Comparison of ENCODE assay signal across 7 mouse cellular contexts in the genomic region with DNA sequence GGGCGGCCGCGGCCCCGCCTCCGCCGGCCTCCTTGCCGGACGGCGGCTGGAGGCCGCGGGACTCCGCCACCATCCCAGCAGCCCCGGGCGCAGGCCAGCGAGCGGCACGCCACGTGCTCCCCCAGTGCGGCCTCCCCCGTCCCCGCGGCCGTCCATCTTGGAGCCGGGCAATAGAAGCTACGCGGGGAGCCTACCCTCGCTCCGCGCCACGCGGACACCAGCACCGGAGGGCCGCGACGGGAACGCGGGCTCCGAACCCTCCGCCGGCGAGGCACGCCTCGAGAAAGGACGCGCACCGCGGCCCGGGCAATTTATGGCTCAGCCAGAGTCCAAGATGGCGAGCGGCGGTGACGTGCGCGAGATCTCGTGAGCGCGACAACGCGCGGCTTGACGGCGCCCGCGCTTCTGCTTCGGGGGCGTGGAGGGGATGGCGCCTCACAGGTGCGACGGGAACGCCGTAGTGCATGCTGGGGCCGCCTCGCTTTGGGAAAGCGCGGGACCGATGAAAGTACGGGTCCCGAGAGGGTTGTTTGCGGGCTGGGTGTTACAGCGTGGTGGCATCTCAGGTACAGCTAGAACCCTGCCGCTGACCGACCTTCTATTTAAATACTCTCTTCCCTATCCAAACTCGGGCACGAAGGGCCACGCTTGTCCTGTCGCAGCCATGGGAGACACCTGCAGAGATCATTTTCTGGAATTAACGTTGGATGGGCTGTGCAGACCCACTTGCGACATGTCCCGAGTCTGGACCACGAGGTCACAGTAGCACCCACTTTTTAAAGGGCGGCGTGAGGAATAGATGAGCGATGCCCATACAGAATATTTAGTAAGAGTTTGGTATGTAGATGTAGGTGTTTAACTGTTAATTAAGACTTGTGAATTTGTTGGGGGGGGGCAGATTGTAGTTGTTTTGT. TPM values are rescaled to one million over a fixed set of nuclear protein-coding genes. Genes with fewer than 3 reads are reported as not detected.
DNase-seq lines count a peak whose midpoint lies in the region; ATAC-seq and TF ChIP-seq lines count a peak whose summit lies in the region.

TSS of gene Mgme1 (plus strand) at position 157 of the 914 bp plus-strand sequence.
TSS of gene Snx5 (minus strand) at position 400 of the 914 bp plus-strand sequence.

- ATAC-seq in intestine, postnatal 0 days = peak; percentile 96
- peak; percentile 98 for ATAC-seq in midbrain, embryonic 13.5 days

- DNase-seq in adrenal gland, adult 8-10 months = peak; percentile 90
- DNase-seq in embryo, embryonic 9.5 days (ENCODE audit: extremely low spot score) = peak; percentile 96
- no peak for DNase-seq in gonadal fat pad, adult 2 months (ENCODE audit: low read depth)
- peak; percentile 97 for DNase-seq in limb, embryonic 10.5 days (ENCODE audit: low spot score)
- peak; percentile 88 for DNase-seq in spleen, adult 12 weeks (ENCODE audit: low spot score)

- H3K4me2 ChIP-seq in intestine, postnatal 0 days (replicated peaks; ENCODE audit: low read depth) = peak within 1 kb of the TSS; percentile 80
- peak within 1 kb of the TSS; percentile 71 for H3K4me2 ChIP-seq in midbrain, embryonic 13.5 days (replicated peaks)

- no peaks in the 10 kb centered on the region for H3K27me3 ChIP-seq in intestine, postnatal 0 days (replicated peaks; ENCODE audit: control insufficient read depth, insufficient read depth, low read length)
- H3K27me3 ChIP-seq in limb, embryonic 10.5 days (ENCODE audit: low read depth, poor library complexity, severe bottlenecking) = no peaks in the 10 kb centered on the region
- no peaks in the 10 kb centered on the region for H3K27me3 ChIP-seq in midbrain, embryonic 13.5 days

- WGBS in intestine, postnatal 0 days = under 1% methylated on average over 84 of the region's 93 CpGs
- under 1% methylated on average over 91 of the region's 93 CpGs for WGBS in limb, embryonic 10.5 days
- under 1% methylated on average over 80 of the region's 93 CpGs for WGBS in midbrain, embryonic 13.5 days

- H3K4me3 ChIP-seq in intestine, postnatal 0 days (ENCODE audit: low read depth, low read length) = peak within 1 kb of the TSS; percentile 61
- peak within 1 kb of the TSS; percentile 90 for H3K4me3 ChIP-seq in limb, embryonic 10.5 days
- peak within 1 kb of the TSS; percentile 92 for H3K4me3 ChIP-seq in midbrain, embryonic 13.5 days (replicated peaks)

- H3K9ac ChIP-seq in intestine, postnatal 0 days (ENCODE audit: low read depth, low read length) = peak within 1 kb of the TSS; percentile 79
- peak within 1 kb of the TSS; percentile 95 for H3K9ac ChIP-seq in midbrain, embryonic 13.5 days (replicated peaks)

- peaks cover 8% of the 10 kb centered on the region for H3K4me1 ChIP-seq in intestine, postnatal 0 days (replicated peaks; ENCODE audit: control insufficient read depth, insufficient read depth, low read length)
- H3K4me1 ChIP-seq in limb, embryonic 10.5 days = peaks cover 33% of the 10 kb centered on the region
- peaks cover 33% of the 10 kb centered on the region for H3K4me1 ChIP-seq in midbrain, embryonic 13.5 days (replicated peaks)

- no peak for TF ChIP-seq CTCF in intestine, postnatal 0 days (IDR thresholded peaks at IDR 0.05; ENCODE audit: low read depth)

- H3K9me3 ChIP-seq in intestine, postnatal 0 days (ENCODE audit: control insufficient read depth) = no peaks in the 10 kb centered on the region
- no peaks in the 10 kb centered on the region for H3K9me3 ChIP-seq in limb, embryonic 10.5 days (replicated peaks)
- H3K9me3 ChIP-seq in midbrain, embryonic 13.5 days = no peaks in the 10 kb centered on the region

- no peaks in the 10 kb centered on the region; the same call in 1 of the 2 replicates for H3K36me3 ChIP-seq in intestine, postnatal 0 days (ENCODE audit: control insufficient read depth, insufficient read depth)
- peaks cover 32% of the 10 kb centered on the region for H3K36me3 ChIP-seq in limb, embryonic 10.5 days
- H3K36me3 ChIP-seq in midbrain, embryonic 13.5 days = no peaks in the 10 kb centered on the region

- H3K27ac ChIP-seq in intestine, postnatal 0 days (ENCODE audit: low read depth, low read length) = peak within 1 kb of the TSS; percentile 97
- H3K27ac ChIP-seq in limb, embryonic 10.5 days = peak within 1 kb of the TSS; percentile 97
- peak within 1 kb of the TSS; percentile 90 for H3K27ac ChIP-seq in midbrain, embryonic 13.5 days

RNA-seq across cellular contexts. Expression of gene Mgme1, which starts in this region (rescaled TPM):
- total RNA-seq in adrenal gland, adult 8-10 months (2022) = 10 to 100 TPM; 16.5 to 31.4 (median 19.5) TPM
- 11.6 and 11.8 TPM in 2 replicates for polyA plus RNA-seq in gonadal fat pad, adult 2 months (2012; rRNA removed)
- polyA plus RNA-seq in intestine, postnatal 0 days (2015; fragmentation: Nextera tagmentation; extraction: Ambion mirVana) = 8.8 and 9.6 TPM in 2 replicates
- polyA plus RNA-seq in limb, embryonic 10.5 days (2016; fragmentation: Nextera tagmentation; extraction: Ambion mirVana) = 25.6 and 25.7 TPM in 2 replicates
- polyA plus RNA-seq in midbrain, embryonic 13.5 days (2015; fragmentation: Nextera tagmentation; extraction: Ambion mirVana) = 12.9 and 13.0 TPM in 2 replicates

RNA-seq across cellular contexts. Expression of gene Snx5, which starts in this region (rescaled TPM):
- 100 to 1,000 TPM in 3 of 4 experiments, 10 to 100 TPM in 1; 92.5 to 112 (median 101) TPM for total RNA-seq in adrenal gland, adult 8-10 months (2022)
- 83.2 and 84.8 TPM in 2 replicates for polyA plus RNA-seq in gonadal fat pad, adult 2 months (2012; rRNA removed)
- polyA plus RNA-seq in intestine, postnatal 0 days (2015; fragmentation: Nextera tagmentation; extraction: Ambion mirVana) = 116 and 123 TPM in 2 replicates
- 140 and 144 TPM in 2 replicates for polyA plus RNA-seq in limb, embryonic 10.5 days (2016; fragmentation: Nextera tagmentation; extraction: Ambion mirVana)
- polyA plus RNA-seq in midbrain, embryonic 13.5 days (2015; fragmentation: Nextera tagmentation; extraction: Ambion mirVana) = 64.7 and 66.5 TPM in 2 replicates
